Mouse (Mus musculus) CH12.LX (cell line): Measurements from ENCODE around the gene Dtnb. TPM values are rescaled to one million over a fixed set of nuclear protein-coding genes. Genes with fewer than 3 reads are reported as not detected.

ENCODE experiments used
- DNase-seq: peaks from one replicate; pipeline ENCODE4 v3.0.0-alpha.2; 2013; ENCODE audit errors: extremely low read depth
- H3K27ac ChIP-seq: 2 replicates; pipeline ENCODE4 v1.5.1; 2012; ENCODE audit warnings: low read depth, mild to moderate bottlenecking, control low read depth, moderate library complexity; ENCODE audit not compliant: insufficient read depth
- H3K27me3 ChIP-seq: replicated peaks from 2 replicates; pipeline ENCODE3; 2012; ENCODE audit warnings: inconsistent platforms
- H3K36me3 ChIP-seq, 2 experiments: replicated peaks in 1 of 2; 2 replicates each; pipeline versions ENCODE3 to v1.6.1; 2012; ENCODE audit warnings: inconsistent platforms in 1 of 2, low read length in 1 of 2, mild to moderate bottlenecking in 1 of 2, mixed read lengths in 1 of 2, moderate library complexity in 1 of 2; ENCODE audit not compliant: control insufficient read depth in 1 of 2, insufficient read depth in 1 of 2
- H3K4me1 ChIP-seq, 2 experiments: 2 replicates each; pipeline ENCODE4 v1.6.1; 2012; ENCODE audit warnings: inconsistent platforms in 1 of 2, moderate library complexity in 1 of 2; ENCODE audit not compliant: insufficient read depth in 2 of 2, control insufficient read depth in 1 of 2
- H3K4me2 ChIP-seq: 2 replicates; pipeline ENCODE4 v1.6.1; 2012; ENCODE audit warnings: low read depth, mild to moderate bottlenecking, control low read depth; ENCODE audit not compliant: poor library complexity, insufficient read depth, severe bottlenecking
- H3K4me3 ChIP-seq, 3 experiments: fragments of 150-350 bp in 1 of 3; sonication (generic) in 1 of 3; replicated peaks in 1 of 3; 2 replicates each; pipeline versions ENCODE3 to v1.5.1; 2011 to 2012; ENCODE audit warnings: low read depth in 2 of 3, low read length in 2 of 3, mild to moderate bottlenecking in 2 of 3, moderate library complexity in 2 of 3, control low read depth in 1 of 3, improper control_type of control experiment in 1 of 3, inconsistent platforms in 1 of 3, mixed read lengths in 1 of 3; ENCODE audit not compliant: poor library complexity in 1 of 3
- H3K79me2 ChIP-seq: replicated peaks from 2 replicates; pipeline ENCODE4 v1.6.1; 2012; ENCODE audit warnings: mild to moderate bottlenecking, moderate library complexity; ENCODE audit not compliant: control insufficient read depth, poor library complexity, insufficient read depth, severe bottlenecking; ENCODE audit errors: extremely low read depth
- H3K9ac ChIP-seq: 2 replicates; pipeline ENCODE4 v1.6.1; 2012; ENCODE audit warnings: low read depth, mild to moderate bottlenecking, control low read depth, moderate library complexity; ENCODE audit not compliant: insufficient read depth
- H3K9me3 ChIP-seq: replicated peaks from 2 replicates; pipeline ENCODE3; 2012; ENCODE audit warnings: low read length, inconsistent platforms, mixed read lengths
- BHLHE40 ChIP-seq: IDR thresholded peaks from 2 replicates; pipeline ENCODE4 v1.6.1; 2011; ENCODE audit warnings: mild to moderate bottlenecking, low read depth, low read length, improper control_type of control experiment
- CHD1 ChIP-seq: IDR thresholded peaks from 2 replicates; pipeline ENCODE4 v1.6.1; 2012; ENCODE audit warnings: low read depth, low read length, improper control_type of control experiment, inconsistent platforms
- CHD2 ChIP-seq: IDR thresholded peaks from 2 replicates; pipeline ENCODE4 v1.6.1; 2011; ENCODE audit warnings: low read length, improper control_type of control experiment
- GABPA ChIP-seq: IDR thresholded peaks from 2 replicates; pipeline ENCODE4 v1.6.1; 2012; ENCODE audit warnings: low read depth, low read length, improper control_type of control experiment, inconsistent platforms; ENCODE audit not compliant: insufficient replicate concordance
- IRF4 ChIP-seq: IDR thresholded peaks from 2 replicates; pipeline ENCODE4 v1.6.1; 2014; ENCODE audit warnings: low read depth, mild to moderate bottlenecking, inconsistent platforms, low read length, improper control_type of control experiment
- JUND ChIP-seq: conservative IDR thresholded peaks from 2 replicates; pipeline ENCODE4 v1.6.1; 2011; ENCODE audit warnings: low read depth, low read length, improper control_type of control experiment
- MAFK ChIP-seq: IDR thresholded peaks from 2 replicates; pipeline ENCODE4 v1.6.1; 2011; ENCODE audit warnings: low read length, improper control_type of control experiment; ENCODE audit not compliant: insufficient replicate concordance
- MAZ ChIP-seq: IDR thresholded peaks from 2 replicates; pipeline ENCODE4 v1.6.1; 2012; ENCODE audit warnings: low read depth, mild to moderate bottlenecking, inconsistent platforms, low read length, improper control_type of control experiment, moderate library complexity
- MYC ChIP-seq: IDR thresholded peaks from 2 replicates; pipeline ENCODE4 v1.6.1; 2011; ENCODE audit warnings: low read depth, mild to moderate bottlenecking, improper control_type of control experiment, low read length
- PAX5 ChIP-seq: IDR thresholded peaks from 2 replicates; pipeline ENCODE4 v1.6.1; 2012; ENCODE audit warnings: low read length, inconsistent platforms, mixed read lengths
- POLR2AphosphoS2 ChIP-seq: IDR thresholded peaks from 2 replicates; pipeline ENCODE4 v1.6.1; 2011; ENCODE audit warnings: low read depth, low read length, improper control_type of control experiment
- RAD21 ChIP-seq: IDR thresholded peaks from 2 replicates; pipeline ENCODE4 v1.6.1; 2011; ENCODE audit warnings: low read depth, mild to moderate bottlenecking, low read length, improper control_type of control experiment, moderate library complexity
- RCOR1 ChIP-seq: conservative IDR thresholded peaks from 2 replicates; pipeline ENCODE4 v1.6.1; 2012; ENCODE audit warnings: low read depth, mild to moderate bottlenecking, inconsistent platforms, low read length, improper control_type of control experiment
- TBP ChIP-seq: conservative IDR thresholded peaks from 2 replicates; pipeline ENCODE4 v1.6.1; 2011; ENCODE audit warnings: low read depth, low read length, improper control_type of control experiment
- UBTF ChIP-seq: IDR thresholded peaks from 2 replicates; pipeline ENCODE4 v1.6.1; 2012; ENCODE audit warnings: low read depth, mild to moderate bottlenecking, inconsistent platforms, low read length, improper control_type of control experiment, moderate library complexity
- USF1 ChIP-seq: IDR thresholded peaks from 2 replicates; pipeline ENCODE4 v1.6.1; 2014; ENCODE audit warnings: low read depth, mild to moderate bottlenecking, inconsistent platforms, low read length, improper control_type of control experiment
- USF2 ChIP-seq: conservative IDR thresholded peaks from 2 replicates; pipeline ENCODE4 v1.6.1; 2011; ENCODE audit warnings: low read depth, low read length, improper control_type of control experiment
- ZC3H11A ChIP-seq: IDR thresholded peaks from 2 replicates; pipeline ENCODE4 v1.6.1; 2012; ENCODE audit warnings: low read depth, mild to moderate bottlenecking, inconsistent platforms, low read length, improper control_type of control experiment
- ZNF384 ChIP-seq: IDR thresholded peaks from 2 replicates; pipeline ENCODE4 v1.6.1; 2012; ENCODE audit warnings: low read depth, low read length, improper control_type of control experiment, inconsistent platforms
- dilution Hi-C: fragments of 300-500 bp; cut with MboI; formaldehyde crosslinking; loops from 2 replicates; pipeline ENCODE4 v1.14.3; 2020; ENCODE audit warnings: low sequenced_read_pairs; ENCODE audit not compliant: extremely low pct_unique_long_range_greater_than_20kb, extremely low pct_ligation_motif_present
- in situ Hi-C: fragments of 300-500 bp; cut with MboI; formaldehyde crosslinking; loops from 3 replicates; pipeline ENCODE4 v1.14.3; 2019; ENCODE audit warnings: low sequenced_read_pairs, low pct_ligation_motif_present, low pct_unique_long_range_greater_than_20kb, mixed read lengths
- polyA plus RNA-seq: library from polyadenylated mRNA; unstranded; fragments of >175 nt; gene quantifications from 2 replicates; pipeline ENCODE4 v1.2.1, GENCODE M21; 2012; ENCODE audit warnings: low read depth; ENCODE audit not compliant: insufficient read length
- total RNA-seq, 2 experiments: library from RNA; depleted of rRNA; stranded (reverse); fragments of 300-350 nt in 1 of 2; fragments of >200 nt in 1 of 2; gene quantifications; 2 replicates each; pipeline ENCODE4 v1.2.3; 2012 to 2014

Gene Dtnb
- total and polyA plus RNA-seq, 3 experiments, result 8.1 to 26.0 (median 17.4) TPM

- in situ Hi-C loops (no loop called here), dilution Hi-C loops (no loop called here)
- no peaks in the 10 kb centered on the region for H3K27me3 ChIP-seq
- H3K4me1 ChIP-seq, result peaks cover 5 to 22% of the 10 kb centered on the region in 2 experiments
- H3K27ac ChIP-seq, result no peak overlapping the region
- no peak overlapping the region for H3K4me2 ChIP-seq
- no peak overlapping the region for H3K9ac ChIP-seq
- no peak for DNase-seq
- H3K9me3 ChIP-seq, result no peaks in the 10 kb centered on the region
- H3K79me2 ChIP-seq, result no peaks in the 10 kb centered on the region
- H3K36me3 ChIP-seq, result peaks cover 2% of the 10 kb centered on the region in 2 experiments
- no peak overlapping the region for H3K4me3 ChIP-seq
- TF ChIP-seq MYC, result no peak
- TF ChIP-seq RCOR1, result no peak
- TF ChIP-seq CHD1, result no peak
- TF ChIP-seq TBP, result no peak
- no peak for TF ChIP-seq PAX5
- no peak for TF ChIP-seq ZNF384
- TF ChIP-seq JUND, result no peak
- TF ChIP-seq GABPA, result no peak
- no peak for TF ChIP-seq BHLHE40
Observed at GRCm38 (mm10) chr12:3724822-3725370, 152.7 kb downstream of the Dtnb start.

DNA sequence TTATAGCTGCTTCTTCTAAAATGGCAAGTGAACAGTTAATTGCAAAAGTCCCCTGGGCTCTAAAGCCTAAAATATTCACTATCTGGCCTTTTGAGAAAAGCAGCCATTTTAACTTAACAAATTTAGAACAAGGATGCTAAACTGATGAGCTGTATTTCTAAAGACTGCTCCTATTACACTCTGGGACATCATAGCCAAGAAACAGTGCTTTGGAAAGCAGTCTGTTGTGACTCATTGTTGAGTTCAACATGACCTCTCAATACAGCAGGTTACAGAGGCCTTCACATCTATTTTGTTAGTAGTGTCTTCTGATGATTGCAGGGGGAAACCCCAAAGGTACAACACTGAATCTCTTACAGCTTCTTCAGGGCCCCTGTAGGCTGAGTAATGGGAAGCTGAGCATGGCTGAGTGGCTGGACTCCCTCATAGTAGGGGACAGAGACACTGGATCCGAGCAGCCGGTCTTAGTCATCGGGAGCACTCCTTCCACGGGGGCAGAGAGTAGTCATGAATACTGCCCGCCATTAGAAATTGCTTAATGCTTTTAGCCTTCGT is 157.4 kb downstream of the Dtnb start:
- peak; percentile 51 for DNase-seq

More for the DNA sequence above, 157.4 kb downstream of the Dtnb start:
- H3K9me3 ChIP-seq, result no peaks in the 10 kb centered on the region
- peaks cover 0 to 2% of the 10 kb centered on the region in 2 experiments for H3K36me3 ChIP-seq
- peak overlapping the region; percentile 72 for H3K4me2 ChIP-seq
- no peak overlapping the region for H3K4me3 ChIP-seq
- no peak overlapping the region for H3K9ac ChIP-seq
- H3K27me3 ChIP-seq, result no peaks in the 10 kb centered on the region
- no peak overlapping the region; the same call in 1 of the 2 replicates for H3K27ac ChIP-seq
- dilution Hi-C loops, result no loop called here
- no peak for TF ChIP-seq IRF4
- no peak for TF ChIP-seq USF2
- no peak for TF ChIP-seq MAFK
- TF ChIP-seq RAD21, result no peak
- TF ChIP-seq ZC3H11A, result no peak
- no peak for TF ChIP-seq POLR2AphosphoS2
- no peak for TF ChIP-seq UBTF
- no peak for TF ChIP-seq MYC
- TF ChIP-seq MAZ, result no peak
- TF ChIP-seq CHD2, result no peak
- no peak for TF ChIP-seq ZNF384
- TF ChIP-seq JUND, result no peak
- no peak for TF ChIP-seq USF1
- TF ChIP-seq BHLHE40, result no peak
- TF ChIP-seq, all 38 proteins: peak for 0
- in situ Hi-C loops, result no loop called here
- Histone ChIP-seq H3K79me2 (no peaks in the 10 kb centered on the region), H3K4me1 (peaks cover 8 to 30% of the 10 kb centered on the region in 2 experiments)
